Mouse (Mus musculus) spleen, postnatal 4 days (tissue): ENCODE results near the gene Abracl.
A peak's percentile ranks its signal among the peaks of the same experiment; 100 is the strongest.

Experiments
- DNase-seq, 2 experiments: peaks; one replicate each; pipeline ENCODE4 v3.0.0; 2022; ENCODE audit warnings: low spot score in 2 of 2

Abracl gene

DNA sequence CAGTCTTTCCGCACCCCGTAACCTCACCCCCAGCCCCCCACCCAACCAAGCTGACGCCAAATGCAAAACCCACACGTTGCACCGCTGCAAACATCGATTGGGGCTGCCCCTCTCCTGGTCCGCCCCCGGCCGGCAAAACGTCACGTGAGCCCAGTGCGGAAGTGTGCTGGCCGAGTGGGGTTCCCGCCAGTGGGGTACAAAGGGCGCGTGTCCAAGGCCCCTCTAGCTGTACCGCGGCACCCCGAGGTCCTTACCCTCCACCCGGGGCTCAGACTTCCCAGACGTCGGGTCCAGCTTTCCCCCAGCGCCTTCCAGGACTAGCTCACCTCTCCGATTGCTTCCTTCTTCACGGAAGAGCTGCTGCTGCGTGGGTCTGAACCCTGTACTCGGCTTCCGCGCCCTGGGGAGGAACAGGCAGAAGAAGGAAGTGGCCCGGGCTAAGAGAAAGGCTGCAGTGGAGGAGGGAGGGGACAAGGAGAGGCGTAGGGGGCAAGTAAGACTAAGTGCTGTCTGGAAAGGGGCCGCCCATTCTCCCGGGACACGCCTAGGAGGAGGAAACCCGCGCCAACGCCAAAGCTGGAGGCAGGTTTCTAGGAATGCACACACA is at the start of gene Abracl:
Gene Abracl, minus strand, starts transcription at position 548 of the 607 bp plus-strand sequence.
- peak; percentile 74 to 87 for DNase-seq

DNA sequence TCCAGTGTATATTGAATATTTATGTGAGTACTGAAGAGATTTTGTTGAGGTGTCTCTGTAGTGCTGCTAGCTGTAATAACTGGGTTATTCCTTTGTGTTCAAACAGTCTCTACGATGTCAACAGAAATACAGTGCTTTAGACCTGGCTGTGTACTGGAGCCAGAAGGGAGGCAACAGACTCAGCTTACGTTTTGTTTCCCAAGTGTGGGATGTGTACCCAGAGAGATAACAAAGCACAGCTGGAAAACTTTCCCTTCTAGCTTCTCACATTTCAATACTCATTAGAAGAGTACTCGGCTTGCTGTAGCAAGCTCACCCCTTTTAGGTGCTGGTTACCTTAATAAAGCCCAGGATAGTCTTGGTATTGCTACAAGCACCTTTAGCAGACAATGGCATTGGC is 49.8 kb upstream of the Abracl start:
- no peak for DNase-seq

DNA sequence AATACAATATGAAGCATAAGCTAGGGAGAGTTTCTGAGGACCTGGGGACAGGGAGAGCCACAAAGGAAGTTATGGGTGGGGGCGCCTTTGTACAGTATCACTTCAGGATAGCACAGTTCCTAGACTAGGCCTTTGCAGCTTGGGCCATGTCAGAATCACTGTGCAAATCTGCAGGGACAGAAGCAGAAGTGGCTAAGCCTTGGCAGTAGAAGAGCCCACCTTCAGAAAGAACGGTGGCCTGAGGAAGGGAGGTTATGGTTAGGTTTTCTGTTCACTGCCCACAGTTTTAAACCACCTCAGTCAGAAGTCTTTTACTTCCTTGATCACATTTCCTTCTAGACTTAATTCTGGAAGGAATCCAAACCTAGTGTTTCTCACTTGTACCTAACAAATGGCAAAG is 47.5 kb upstream of the Abracl start:
- no peak for DNase-seq

DNA sequence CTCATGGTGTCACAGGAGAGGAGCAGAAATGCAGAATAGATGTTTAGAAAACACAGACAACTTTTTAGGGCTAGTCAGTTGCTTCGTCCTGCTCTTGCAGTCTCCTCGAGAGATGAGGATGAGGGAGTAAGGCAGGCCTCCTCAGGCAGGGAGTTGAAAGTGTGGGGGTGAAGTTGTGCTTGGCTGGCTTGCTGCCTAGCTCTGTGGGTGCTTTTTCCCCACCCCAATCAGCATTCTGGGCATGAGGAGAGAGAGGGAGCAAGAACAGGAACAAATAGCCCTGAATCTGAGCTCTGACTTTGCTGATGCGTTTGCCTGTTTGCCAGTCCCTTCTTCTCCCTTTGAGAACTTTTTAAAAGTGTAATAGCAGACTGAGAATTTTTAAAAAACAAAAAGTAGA is 47.1 kb upstream of the Abracl start:
- no peak for DNase-seq

- no peak for DNase-seq
Observed at GRCm38 (mm10) chr10:18069576-18069975, 46.5 kb upstream of the Abracl start.

DNA sequence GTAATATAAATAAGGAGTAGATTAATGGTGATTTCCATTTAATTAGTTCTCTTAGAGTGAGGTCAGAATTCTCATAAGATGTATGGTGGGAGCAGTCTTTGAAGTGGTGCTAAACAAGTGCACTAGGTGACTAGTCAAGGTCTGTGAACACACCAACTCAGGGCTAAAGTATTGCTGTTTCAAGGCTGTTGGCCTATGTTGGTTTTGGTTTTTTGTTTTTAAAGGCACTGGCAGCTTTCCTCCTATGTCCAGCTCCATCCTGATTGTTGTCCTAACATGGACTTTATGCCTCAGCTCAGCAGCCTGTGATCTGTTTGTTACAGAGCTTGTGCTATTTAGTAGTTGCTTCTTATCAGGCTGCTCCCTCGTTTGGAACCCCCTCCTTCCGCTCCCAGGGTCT is 45.8 kb upstream of the Abracl start:
- DNase-seq, result no peak

- DNase-seq, result no peak
Observed at GRCm38 (mm10) chr10:18067761-18068446, 44.8 kb upstream of the Abracl start.

GRCm38 (mm10) chr10:18066031-18066439 is 42.9 kb upstream of the Abracl start:
- no peak for DNase-seq

- no peak for DNase-seq
Observed at GRCm38 (mm10) chr10:18064606-18065228, 41.6 kb upstream of the Abracl start.

GRCm38 (mm10) chr10:18061533-18061932 is 38.4 kb upstream of the Abracl start:
- DNase-seq, result no peak

GRCm38 (mm10) chr10:18060778-18061177 is 37.7 kb upstream of the Abracl start:
- DNase-seq, result no peak

GRCm38 (mm10) chr10:18059807-18060206 is 36.7 kb upstream of the Abracl start:
- no peak for DNase-seq

GRCm38 (mm10) chr10:18058681-18059338 is 35.7 kb upstream of the Abracl start:
- no peak for DNase-seq

- no peak for DNase-seq
Observed at GRCm38 (mm10) chr10:18056391-18056745, 33.3 kb upstream of the Abracl start.

- peak in 1 of 2 experiments; percentile 22 for DNase-seq
Observed at GRCm38 (mm10) chr10:18055696-18056390, 32.8 kb upstream of the Abracl start, which contains the start of gene Reps1. Gene Reps1 (plus strand): TSS chr10:18055861.

GRCm38 (mm10) chr10:18055009-18055695 is 32.1 kb upstream of the Abracl start:
- DNase-seq, result peak; percentile 77 to 91

GRCm38 (mm10) chr10:18047380-18048146 is 24.5 kb upstream of the Abracl start:
- DNase-seq, result no peak

GRCm38 (mm10) chr10:18046380-18046779 is 23.3 kb upstream of the Abracl start:
- no peak for DNase-seq

- no peak for DNase-seq
Observed at GRCm38 (mm10) chr10:18036849-18037248, 13.8 kb upstream of the Abracl start.

DNA sequence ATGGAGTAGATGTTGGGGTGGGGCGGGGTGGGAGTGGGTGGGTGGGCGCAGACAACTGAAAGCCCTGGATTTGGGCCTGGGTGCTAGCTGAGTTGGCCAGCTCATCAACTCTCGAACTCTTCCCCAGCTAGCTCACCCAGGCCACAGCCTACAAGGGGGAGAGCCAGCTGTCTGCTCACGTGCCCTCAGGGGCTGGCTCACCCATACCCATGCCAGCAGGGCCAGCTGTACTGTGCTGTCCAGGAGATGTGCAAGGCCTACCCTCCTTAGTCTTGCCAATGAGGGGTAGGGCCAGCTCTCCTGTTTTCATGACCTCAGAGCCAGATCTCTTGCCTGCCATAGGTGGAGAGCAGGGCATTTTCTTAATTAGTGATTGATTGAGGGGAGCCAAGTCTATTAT is 11.3 kb upstream of the Abracl start:
- peak in 1 of 2 experiments; percentile 56 for DNase-seq

GRCm38 (mm10) chr10:18022312-18022711 is 776 bp downstream of the Abracl start:
- peak; percentile 60 to 76 for DNase-seq
